Mouse (Mus musculus) gastrocnemius, postnatal 4 days (tissue): ENCODE data around the gene Zswim2. TPM values are rescaled to one million over a fixed set of nuclear protein-coding genes. Genes with fewer than 3 reads are reported as not detected.
"Not testable (repeated sequence)": the region's sequence is repeated elsewhere in the genome, so short reads cannot be mapped to it uniquely, and the experiment has no call there.

Source experiments
- DNase-seq, 2 experiments: peaks; one replicate each; pipeline ENCODE4 v3.0.0; 2021 to 2022; ENCODE audit warnings: low spot score in 2 of 2, mixed read lengths in 2 of 2
- long read RNA-seq, 2 experiments: library from polyadenylated mRNA; stranded (forward); transcript quantifications; one replicate each; pipeline ENCODE4 v2.0.0; 2021
- total RNA-seq, 2 experiments: library from RNA; stranded (reverse); gene quantifications; 2 replicates each; pipeline ENCODE4 v1.2.3; 2021

Zswim2 gene
- not detected for total RNA-seq
- long read RNA-seq, experiment 1 = 0 reads
- long read RNA-seq, experiment 2 = 0 reads

- peak in 1 of 2 experiments; percentile 36 for DNase-seq
These were observed at the start of gene Zswim2 for GRCm38 (mm10) chr2:83940931-83941361. Gene Zswim2, minus strand, starts transcription at chr2:83941228.

GRCm38 (mm10) chr2:83990253-83990652 lies 49.2 kb upstream of the Zswim2 start, which contains the start of gene Gm13691:
Gene Gm13691, plus strand, starts transcription at chr2:83990553.
- not testable (repeated sequence) for DNase-seq

GRCm38 (mm10) chr2:83984443-83984842 lies 43.4 kb upstream of the Zswim2 start, which contains the start of gene Gm13697:
Gene Gm13697, plus strand, starts transcription at chr2:83984743.
- not testable (repeated sequence) for DNase-seq

DNA sequence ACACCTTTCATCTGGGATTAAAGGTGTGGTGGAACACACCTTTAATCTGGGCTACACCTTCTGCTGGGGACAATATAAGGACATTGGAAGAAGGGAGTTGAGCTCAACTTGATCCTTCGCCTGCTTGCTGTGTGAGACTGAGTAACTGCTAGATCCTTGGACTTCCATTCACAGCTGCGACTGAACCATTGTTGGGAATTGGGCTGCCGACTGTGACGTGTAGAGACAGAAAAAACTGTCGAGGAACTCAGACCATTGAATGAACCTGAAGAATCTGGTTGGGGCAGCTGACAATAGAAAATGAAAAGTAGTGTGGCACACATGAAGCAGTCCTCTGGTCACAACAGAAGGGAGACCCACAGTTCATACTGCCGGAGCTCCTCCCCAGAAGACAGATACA lies 37.6 kb upstream of the Zswim2 start, which contains the start of gene Gm13694:
Gm13694 (plus strand) TSS at position 301 of the 400 bp plus-strand sequence.
- not testable (repeated sequence) for DNase-seq

DNA sequence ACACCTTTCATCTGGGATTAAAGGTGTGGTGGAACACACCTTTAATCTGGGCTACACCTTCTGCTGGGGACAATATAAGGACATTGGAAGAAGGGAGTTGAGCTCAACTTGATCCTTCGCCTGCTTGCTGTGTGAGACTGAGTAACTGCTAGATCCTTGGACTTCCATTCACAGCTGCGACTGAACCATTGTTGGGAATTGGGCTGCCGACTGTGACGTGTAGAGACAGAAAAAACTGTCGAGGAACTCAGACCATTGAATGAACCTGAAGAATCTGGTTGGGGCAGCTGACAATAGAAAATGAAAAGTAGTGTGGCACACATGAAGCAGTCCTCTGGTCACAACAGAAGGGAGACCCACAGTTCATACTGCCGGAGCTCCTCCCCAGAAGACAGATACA lies 31.8 kb upstream of the Zswim2 start, which contains the start of gene Gm13696:
Gm13696 (plus strand) TSS at position 301 of the 400 bp plus-strand sequence.
- DNase-seq = not testable (repeated sequence)

GRCm38 (mm10) chr2:83967013-83967412 lies 26.0 kb upstream of the Zswim2 start, which contains the start of gene Gm13695:
Gene Gm13695, plus strand, starts transcription at chr2:83967313.
- DNase-seq = not testable (repeated sequence)

DNA sequence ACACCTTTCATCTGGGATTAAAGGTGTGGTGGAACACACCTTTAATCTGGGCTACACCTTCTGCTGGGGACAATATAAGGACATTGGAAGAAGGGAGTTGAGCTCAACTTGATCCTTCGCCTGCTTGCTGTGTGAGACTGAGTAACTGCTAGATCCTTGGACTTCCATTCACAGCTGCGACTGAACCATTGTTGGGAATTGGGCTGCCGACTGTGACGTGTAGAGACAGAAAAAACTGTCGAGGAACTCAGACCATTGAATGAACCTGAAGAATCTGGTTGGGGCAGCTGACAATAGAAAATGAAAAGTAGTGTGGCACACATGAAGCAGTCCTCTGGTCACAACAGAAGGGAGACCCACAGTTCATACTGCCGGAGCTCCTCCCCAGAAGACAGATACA lies 20.2 kb upstream of the Zswim2 start, which contains the start of gene Gm13693:
Gm13693 (plus strand) TSS at position 301 of the 400 bp plus-strand sequence.
- not testable (repeated sequence) for DNase-seq

DNA sequence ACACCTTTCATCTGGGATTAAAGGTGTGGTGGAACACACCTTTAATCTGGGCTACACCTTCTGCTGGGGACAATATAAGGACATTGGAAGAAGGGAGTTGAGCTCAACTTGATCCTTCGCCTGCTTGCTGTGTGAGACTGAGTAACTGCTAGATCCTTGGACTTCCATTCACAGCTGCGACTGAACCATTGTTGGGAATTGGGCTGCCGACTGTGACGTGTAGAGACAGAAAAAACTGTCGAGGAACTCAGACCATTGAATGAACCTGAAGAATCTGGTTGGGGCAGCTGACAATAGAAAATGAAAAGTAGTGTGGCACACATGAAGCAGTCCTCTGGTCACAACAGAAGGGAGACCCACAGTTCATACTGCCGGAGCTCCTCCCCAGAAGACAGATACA lies 14.4 kb upstream of the Zswim2 start, which contains the start of gene Gm13698:
Gm13698 (plus strand) TSS at position 301 of the 400 bp plus-strand sequence.
- DNase-seq = not testable (repeated sequence)

DNA sequence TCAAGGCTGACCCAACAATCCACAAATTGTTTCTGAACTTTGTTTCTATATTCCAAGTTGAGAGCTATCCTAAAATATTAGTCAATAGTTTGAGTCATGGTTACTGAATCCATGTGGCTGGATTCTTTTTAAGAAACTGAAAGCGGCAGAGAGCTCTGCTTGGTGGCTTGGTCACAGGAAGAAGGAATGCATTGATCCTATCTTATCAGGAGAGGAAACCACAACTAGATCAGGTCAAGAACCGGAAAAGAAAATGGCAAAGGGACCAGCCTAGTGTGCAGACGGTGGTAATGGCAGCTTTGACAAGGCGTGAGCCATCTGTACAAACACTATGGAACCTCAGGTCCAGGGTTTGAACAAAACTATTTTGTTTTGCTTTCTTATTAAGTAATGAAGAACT lies 764 bp upstream of the Zswim2 start:
- no peak for DNase-seq

GRCm38 (mm10) chr2:83941378-83941777 lies 350 bp upstream of the Zswim2 start:
- no peak for DNase-seq

- no peak for DNase-seq
These were observed 11.4 kb downstream of the Zswim2 start for GRCm38 (mm10) chr2:83929478-83930088.

DNA sequence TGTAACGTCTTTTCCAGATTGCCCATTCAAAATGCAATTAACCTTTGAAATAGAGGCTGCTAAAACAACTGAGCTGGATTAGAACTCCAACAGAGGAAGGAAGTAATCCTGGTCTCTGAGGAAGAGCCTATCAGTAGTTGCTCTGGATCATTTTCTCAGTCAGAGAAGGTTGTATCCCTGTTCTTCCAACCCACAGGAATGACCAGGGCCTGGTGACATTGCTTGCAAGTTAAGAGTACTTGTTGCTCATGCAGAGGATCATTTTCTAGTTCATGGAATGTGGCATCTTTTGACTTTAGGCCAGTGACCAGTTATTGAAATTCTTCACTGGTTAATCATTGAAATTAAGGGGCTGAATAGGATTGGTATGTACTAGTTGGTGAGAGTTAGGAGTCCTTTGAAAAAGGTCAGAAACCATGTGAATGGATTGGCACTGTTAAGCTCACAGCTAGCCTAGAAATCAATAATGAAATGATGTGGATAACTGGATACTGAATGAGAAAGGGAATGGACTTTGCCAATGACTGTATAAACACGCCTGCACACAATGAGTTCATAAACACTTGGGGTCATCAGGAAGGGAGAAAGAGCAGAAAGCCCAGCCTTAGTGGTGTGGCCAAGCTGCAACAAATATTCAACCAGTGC lies 39.0 kb downstream of the Zswim2 start:
- no peak for DNase-seq

- no peak for DNase-seq
These were observed 47.3 kb downstream of the Zswim2 start for GRCm38 (mm10) chr2:83893701-83894100.

GRCm38 (mm10) chr2:83883850-83884420 lies 57.1 kb downstream of the Zswim2 start:
- DNase-seq = no peak

Other genes starting within 250 kb of the Zswim2 start
- 10 to 100 TPM; 69.8 to 73.2 TPM for gene Itgav, start 216.8 kb downstream of the Zswim2 start, total RNA-seq
- 1 to 10 TPM; 7.3 to 9.3 TPM for gene Fam171b, start 128.6 kb downstream of the Zswim2 start, total RNA-seq
- 1 to 10 TPM; 1.2 to 1.5 TPM for gene Gm13698, start 14.5 kb upstream of the Zswim2 start, total RNA-seq
- gene Gm13693, start 20.3 kb upstream of the Zswim2 start, total RNA-seq = 1 to 10 TPM; 1.2 to 1.5 TPM
- not detected for gene Gm13695, start 26.1 kb upstream of the Zswim2 start, total RNA-seq
- 1 to 10 TPM; 1.2 to 1.5 TPM for gene Gm13696, start 31.9 kb upstream of the Zswim2 start, total RNA-seq
- gene Gm13694, start 37.7 kb upstream of the Zswim2 start, total RNA-seq = 1 to 10 TPM; 1.2 to 1.5 TPM
- 1 to 10 TPM; 1.2 to 1.5 TPM for gene Gm13697, start 43.5 kb upstream of the Zswim2 start, total RNA-seq
- gene Gm13691, start 49.3 kb upstream of the Zswim2 start, total RNA-seq = 1 to 10 TPM; 1.2 to 1.5 TPM